Mouse (Mus musculus): ENCODE results near the gene Dtx2.
"Not testable (repeated sequence)": the region's sequence is repeated elsewhere in the genome, so short reads cannot be mapped to it uniquely, and the experiment has no call there.

The Dtx2 gene

GRCm38 (mm10) chr5:136063920-136064319, 69.3 kb downstream of the Dtx2 start:
- DNase-seq (ENCODE audit: low spot score in 2 of 2): no peak

- not testable (repeated sequence) for DNase-seq (ENCODE audit: low spot score in 2 of 2)
Measured at GRCm38 (mm10) chr5:136066404-136067148, 72.0 kb downstream of the Dtx2 start.

- no peak for DNase-seq (ENCODE audit: low spot score in 2 of 2)
Measured at GRCm38 (mm10) chr5:136069411-136069810, 74.8 kb downstream of the Dtx2 start.

GRCm38 (mm10) chr5:136073051-136073450, 78.5 kb downstream of the Dtx2 start:
- no peak for DNase-seq (ENCODE audit: low spot score in 2 of 2)

- no peak for DNase-seq (ENCODE audit: low spot score in 2 of 2)
Measured at GRCm38 (mm10) chr5:136073526-136073925, 78.9 kb downstream of the Dtx2 start.

- DNase-seq (ENCODE audit: low spot score in 2 of 2): no peak
Measured at GRCm38 (mm10) chr5:136075076-136075475, 80.5 kb downstream of the Dtx2 start.

- no peak for DNase-seq (ENCODE audit: low spot score in 2 of 2)
Measured at GRCm38 (mm10) chr5:136076284-136076683, 81.7 kb downstream of the Dtx2 start.

- DNase-seq (ENCODE audit: low spot score in 2 of 2): no peak
Measured at GRCm38 (mm10) chr5:136077001-136077550, 82.5 kb downstream of the Dtx2 start.

- no peak for DNase-seq (ENCODE audit: low spot score in 2 of 2)
Measured at GRCm38 (mm10) chr5:136078136-136078535, 83.5 kb downstream of the Dtx2 start.

GRCm38 (mm10) chr5:136082345-136082744, 87.7 kb downstream of the Dtx2 start:
- DNase-seq (ENCODE audit: low spot score in 2 of 2): no peak

Measured in urinary bladder, postnatal 4 days (tissue).